Mouse (Mus musculus): ENCODE results near the gene Tlr6.

- TF ChIP-seq CTCF (IDR thresholded peaks at IDR 0.05; ENCODE audit: low read depth, low read length): no peak
- no peak for TF ChIP-seq POLR2A (IDR thresholded peaks at IDR 0.05; ENCODE audit: borderline replicate concordance, low read depth, low read length)
Observed at GRCm38 (mm10) chr5:64958991-64959842, 680 bp downstream of the Tlr6 start.
